Mouse (Mus musculus) lung, adult 2 months (tissue): ENCODE results near the gene Jtb.

Experiments used
- CTCF ChIP-seq: fragments of 200-500 bp; IDR thresholded peaks from 2 replicates; pipeline ENCODE4 v1.5.1; 2011; ENCODE audit warnings: mild to moderate bottlenecking, low read length, control low read depth; ENCODE audit not compliant: insufficient read depth
- POLR2A ChIP-seq: fragments of 200-500 bp; IDR thresholded peaks from 2 replicates; pipeline ENCODE4 v1.6.1; 2011; ENCODE audit warnings: low read depth, mild to moderate bottlenecking, control low read depth, low read length, borderline replicate concordance; ENCODE audit errors: extremely low read depth

GRCm38 (mm10) chr3:90247960-90248745 lies 16.8 kb downstream of the Jtb start, which contains the start of gene Slc39a1:
- no peak for TF ChIP-seq CTCF
- TF ChIP-seq POLR2A, result peak; percentile 53; the same call in 1 of the 2 replicates
